Comparison of ENCODE assay signal across 15 mouse cellular contexts in the genomic region with DNA sequence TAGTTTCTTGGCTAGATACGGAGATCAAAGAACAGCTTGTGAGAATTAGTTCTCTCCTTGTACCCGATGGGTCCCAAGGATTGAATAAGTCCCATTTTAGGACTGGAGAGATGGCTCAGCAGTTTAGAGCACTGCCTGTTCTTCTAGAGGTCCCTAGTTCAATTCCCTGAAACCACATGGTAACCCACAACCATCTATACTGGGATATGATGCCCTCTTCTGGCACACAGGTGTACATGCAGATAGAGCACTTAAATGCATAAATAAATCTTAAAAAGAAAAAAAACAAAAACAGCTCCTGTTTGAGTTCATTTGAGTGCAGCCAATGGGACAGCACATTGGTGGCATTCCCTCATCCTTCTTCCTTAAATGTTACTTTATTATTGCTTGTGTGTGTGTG. TPM values are rescaled to one million over a fixed set of nuclear protein-coding genes. Genes with fewer than 3 reads are reported as not detected.
DNase-seq lines count a peak whose midpoint lies in the region; ATAC-seq and TF ChIP-seq lines count a peak whose summit lies in the region.
"Had no signal": no experiment of that assay in that cellular context is flagged by ENCODE, and none has a peak within 500 bp of the region (broad histone marks: within the 10 kb centered on the region; RNA-seq: fewer than 3 reads in every experiment).

No protein-coding gene starts in this region.

- H3K27me3 ChIP-seq in forebrain, embryonic 14.5 days (replicated peaks; ENCODE audit: control insufficient read depth, insufficient read depth, low read length) = no peaks in the 10 kb centered on the region
- H3K27me3 ChIP-seq in forebrain, embryonic 16.5 days (replicated peaks; ENCODE audit: control insufficient read depth, insufficient read depth, low read length) = no peaks in the 10 kb centered on the region
- H3K27me3 ChIP-seq in liver, postnatal 0 days (ENCODE audit: insufficient read depth, low read length) = no peaks in the 10 kb centered on the region
- no peaks in the 10 kb centered on the region for H3K27me3 ChIP-seq in liver, embryonic 11.5 days (replicated peaks; ENCODE audit: control insufficient read depth, insufficient read depth, low read length)
- no peaks in the 10 kb centered on the region for H3K27me3 ChIP-seq in MEL (ENCODE audit: control insufficient read depth in 1 of 2, insufficient read depth in 2 of 2, low read length in 2 of 2)
- H3K27me3 ChIP-seq in midbrain, embryonic 13.5 days = no peaks in the 10 kb centered on the region
- H3K27me3 ChIP-seq: hindbrain, embryonic 13.5 days had no signal

- H3K36me3 ChIP-seq in forebrain, embryonic 14.5 days (ENCODE audit: control insufficient read depth, insufficient read depth, low read length) = peaks cover 80% of the 10 kb centered on the region
- H3K36me3 ChIP-seq in forebrain, embryonic 16.5 days (ENCODE audit: control insufficient read depth, insufficient read depth) = peaks cover 39% of the 10 kb centered on the region
- peaks cover 72% of the 10 kb centered on the region for H3K36me3 ChIP-seq in liver, postnatal 0 days (replicated peaks; ENCODE audit: insufficient read depth, low read length)
- peaks cover 60% of the 10 kb centered on the region for H3K36me3 ChIP-seq in liver, embryonic 11.5 days (ENCODE audit: control insufficient read depth, insufficient read depth, low read length)
- peaks cover 0 to 78% of the 10 kb centered on the region in 2 experiments; a peak in 2 of 4 replicates for H3K36me3 ChIP-seq in MEL (ENCODE audit: control insufficient read depth in 1 of 2, insufficient read depth in 2 of 2, low read length in 2 of 2)
- peaks cover 72% of the 10 kb centered on the region for H3K36me3 ChIP-seq in midbrain, embryonic 13.5 days

- H3K4me2 ChIP-seq in forebrain, embryonic 14.5 days (ENCODE audit: low read length) = no peak overlapping the region
- H3K4me2 ChIP-seq in forebrain, embryonic 16.5 days (ENCODE audit: low read length) = no peak overlapping the region
- no peak overlapping the region for H3K4me2 ChIP-seq in liver, postnatal 0 days (ENCODE audit: low read depth, low read length)
- no peak overlapping the region for H3K4me2 ChIP-seq in liver, embryonic 11.5 days
- no peak overlapping the region for H3K4me2 ChIP-seq in midbrain, embryonic 13.5 days (replicated peaks)
- H3K4me2 ChIP-seq: heart, embryonic 11.5 days; hindbrain, embryonic 13.5 days had no signal

- TF ChIP-seq POLR2A in MEL (IDR thresholded peaks at IDR 0.05; ENCODE audit: control insufficient read depth in 1 of 2, insufficient read depth in 1 of 2, low read depth in 1 of 2, low read length in 2 of 2, poor library complexity in 1 of 2) = no peak

- H3K9ac ChIP-seq in forebrain, embryonic 14.5 days (ENCODE audit: low read length) = no peak overlapping the region
- H3K9ac ChIP-seq in forebrain, embryonic 16.5 days (replicated peaks; ENCODE audit: low read depth, low read length) = no peak overlapping the region
- no peak overlapping the region for H3K9ac ChIP-seq in liver, postnatal 0 days (replicated peaks)
- H3K9ac ChIP-seq in liver, embryonic 11.5 days (ENCODE audit: low read depth, low read length) = no peak overlapping the region
- H3K9ac ChIP-seq in MEL (ENCODE audit: control insufficient read depth, low read depth, low read length, poor library complexity, severe bottlenecking) = no peak overlapping the region
- H3K9ac ChIP-seq in midbrain, embryonic 13.5 days (replicated peaks) = no peak overlapping the region
- H3K9ac ChIP-seq: hindbrain, embryonic 13.5 days had no signal

- H3K79me2 ChIP-seq in MEL (ENCODE audit: control insufficient read depth, insufficient read depth, low read length, poor library complexity) = no peaks in the 10 kb centered on the region

- DNase-seq in forebrain, embryonic 14.5 days (ENCODE audit: low spot score) = peak; percentile 15
- DNase-seq in liver, postnatal 0 days = no peak
- DNase-seq in liver, embryonic 11.5 days (ENCODE audit: low spot score) = no peak
- peak; percentile 73 for DNase-seq in MEL (ENCODE audit: low read depth, low spot score)
- no peak for DNase-seq in left cerebral cortex, postnatal 14 days (ENCODE audit: low spot score in 2 of 2)
- DNase-seq: adrenal gland, adult 8-10 months; cerebellum, adult 8-10 months; kidney, postnatal 14 days; lung, postnatal 14 days had no signal

- WGBS in forebrain, embryonic 14.5 days = 93% methylated on average over 2 of the region's 2 CpGs
- 89% methylated on average over 2 of the region's 2 CpGs for WGBS in forebrain, embryonic 16.5 days
- WGBS in liver, postnatal 0 days (ENCODE audit: insufficient replicate concordance) = 97% methylated on average over 2 of the region's 2 CpGs
- 96% methylated on average over 2 of the region's 2 CpGs for WGBS in liver, embryonic 11.5 days
- 92% methylated on average over 2 of the region's 2 CpGs for WGBS in midbrain, embryonic 13.5 days

- no peak overlapping the region for H3K27ac ChIP-seq in forebrain, embryonic 14.5 days (ENCODE audit: low read depth, low read length)
- no peak overlapping the region for H3K27ac ChIP-seq in forebrain, embryonic 16.5 days (ENCODE audit: low read length)
- no peak overlapping the region for H3K27ac ChIP-seq in liver, postnatal 0 days (ENCODE audit: low read depth)
- no peak overlapping the region for H3K27ac ChIP-seq in liver, embryonic 11.5 days (ENCODE audit: low read depth, low read length)
- H3K27ac ChIP-seq in MEL (ENCODE audit: control insufficient read depth, low read depth, low read length) = no peak overlapping the region
- H3K27ac ChIP-seq in midbrain, embryonic 13.5 days = no peak overlapping the region
- H3K27ac ChIP-seq: hindbrain, embryonic 13.5 days had no signal

- intact Hi-C loops in left cerebral cortex, postnatal 14 days (cut with DNase I) = loop anchor here (5.0 kb wide), 1 partner anchor 36 kb away; a partner anchor contains a TSS

- peak; percentile 18 for TF ChIP-seq RAD21 in MEL (IDR thresholded peaks at IDR 0.05; ENCODE audit: low read depth, low read length)

- TF ChIP-seq EP300 in liver, postnatal 0 days (IDR thresholded peaks at IDR 0.05; ENCODE audit: low read depth) = no peak
- TF ChIP-seq EP300 in MEL (IDR thresholded peaks at IDR 0.05; ENCODE audit: low read depth in 1 of 2, low read length in 2 of 2) = no peak

- peak; percentile 65 for TF ChIP-seq CTCF in liver, postnatal 0 days (IDR thresholded peaks at IDR 0.05; ENCODE audit: low read depth)
- TF ChIP-seq CTCF in MEL (IDR thresholded peaks at IDR 0.05 in 2 of 3, conservative IDR thresholded peaks at IDR 0.05 in 1 of 3; ENCODE audit: control insufficient read depth in 1 of 3, insufficient read depth in 1 of 3, low read depth in 2 of 3, low read length in 3 of 3, poor library complexity in 1 of 3, severe bottlenecking in 1 of 3) = peak; percentile 2 to 57 (median 47); a peak in 4 of 6 replicates

- no peaks in the 10 kb centered on the region for H3K4me1 ChIP-seq in forebrain, embryonic 14.5 days (ENCODE audit: control insufficient read depth, insufficient read depth, low read length)
- no peaks in the 10 kb centered on the region for H3K4me1 ChIP-seq in forebrain, embryonic 16.5 days (replicated peaks; ENCODE audit: control insufficient read depth, insufficient read depth, low read length)
- no peaks in the 10 kb centered on the region for H3K4me1 ChIP-seq in liver, postnatal 0 days (ENCODE audit: insufficient read depth)
- no peaks in the 10 kb centered on the region for H3K4me1 ChIP-seq in liver, embryonic 11.5 days (replicated peaks; ENCODE audit: control insufficient read depth, insufficient read depth, low read length)
- no peaks in the 10 kb centered on the region for H3K4me1 ChIP-seq in MEL (ENCODE audit: control insufficient read depth in 1 of 2, insufficient read depth in 2 of 2, low read length in 2 of 2)
- H3K4me1 ChIP-seq in midbrain, embryonic 13.5 days (replicated peaks) = no peaks in the 10 kb centered on the region
- H3K4me1 ChIP-seq: hindbrain, embryonic 13.5 days had no signal

- H3K9me3 ChIP-seq in forebrain, embryonic 14.5 days (replicated peaks; ENCODE audit: control insufficient read depth, low read length) = no peaks in the 10 kb centered on the region
- H3K9me3 ChIP-seq in forebrain, embryonic 16.5 days (ENCODE audit: control insufficient read depth, low read length) = no peaks in the 10 kb centered on the region
- H3K9me3 ChIP-seq in liver, postnatal 0 days (ENCODE audit: low read length) = no peaks in the 10 kb centered on the region
- H3K9me3 ChIP-seq in liver, embryonic 11.5 days (ENCODE audit: control insufficient read depth, low read length) = no peaks in the 10 kb centered on the region
- no peaks in the 10 kb centered on the region for H3K9me3 ChIP-seq in MEL (replicated peaks; ENCODE audit: insufficient read depth, low read length)
- H3K9me3 ChIP-seq in midbrain, embryonic 13.5 days = no peaks in the 10 kb centered on the region
- H3K9me3 ChIP-seq: hindbrain, embryonic 13.5 days had no signal

- no peak for ATAC-seq in forebrain, embryonic 14.5 days
- ATAC-seq in forebrain, embryonic 16.5 days = no peak
- no peak for ATAC-seq in liver, postnatal 0 days
- ATAC-seq in liver, embryonic 11.5 days (replicated peaks; ENCODE audit: low FRiP score) = no peak
- ATAC-seq in common myeloid progenitor, adult 5-6 weeks (replicated peaks; ENCODE audit: low read depth, poor library complexity, severe bottlenecking) = 0 out of 2 replicates have a peak, but pooled peaks have one; percentile 42
- no peak for ATAC-seq in midbrain, embryonic 13.5 days

- H3K4me3 ChIP-seq in forebrain, embryonic 14.5 days (ENCODE audit: low read depth, low read length) = no peak overlapping the region
- H3K4me3 ChIP-seq in forebrain, embryonic 16.5 days (replicated peaks; ENCODE audit: low read length) = no peak overlapping the region
- no peak overlapping the region for H3K4me3 ChIP-seq in liver, postnatal 0 days (ENCODE audit: low read depth, low read length)
- H3K4me3 ChIP-seq in liver, embryonic 11.5 days (ENCODE audit: low read depth, low read length) = no peak overlapping the region
- H3K4me3 ChIP-seq in MEL (ENCODE audit: control insufficient read depth in 1 of 2, insufficient read depth in 1 of 2, low read depth in 2 of 2, low read length in 2 of 2) = no peak overlapping the region
- no peak overlapping the region for H3K4me3 ChIP-seq in midbrain, embryonic 13.5 days (replicated peaks)
- H3K4me3 ChIP-seq: hindbrain, embryonic 13.5 days had no signal

RNA-seq across cellular contexts. Expression of a gene that starts 37.8 kb away (rescaled TPM):
- polyA plus RNA-seq in forebrain, embryonic 14.5 days (2014; fragmentation: Nextera tagmentation; extraction: Ambion mirVana) = 61.8 and 70.9 TPM in 2 replicates
- 70.4 and 79.2 TPM in 2 replicates for polyA plus RNA-seq in forebrain, embryonic 16.5 days (2015; fragmentation: Nextera tagmentation; extraction: Ambion mirVana)
- polyA plus RNA-seq in liver, postnatal 0 days (2015; fragmentation: Nextera tagmentation; extraction: Ambion mirVana) = 19.4 and 19.7 TPM in 2 replicates
- polyA plus RNA-seq in liver, embryonic 11.5 days (2014; fragmentation: Nextera tagmentation; extraction: Ambion mirVana) = 80.6 and 82.5 TPM in 2 replicates
- total RNA-seq in MEL (2012; rRNA removed) = 100 and 109 TPM in 2 replicates
- 100 to 1,000 TPM; 118 to 129 TPM for polyA plus RNA-seq in MEL (2012; ENCODE audit: insufficient read depth in 1 of 2, insufficient read length in 2 of 2, low read depth in 1 of 2, low replicate concordance in 2 of 2, missing spikeins in 1 of 2)
- total RNA-seq in common myeloid progenitor, adult 5-6 weeks (2017) = 188 and 212 TPM in 2 replicates
- 10 to 100 TPM; 31.6 to 33.7 TPM for total RNA-seq in left cerebral cortex, postnatal 14 days (2021)
- polyA plus RNA-seq in midbrain, embryonic 13.5 days (2015; fragmentation: Nextera tagmentation; extraction: Ambion mirVana) = 76.0 and 80.0 TPM in 2 replicates

RNA-seq across cellular contexts. Expression of a gene that starts 39.1 kb away (rescaled TPM):
- 4.4 and 4.7 TPM in 2 replicates for polyA plus RNA-seq in forebrain, embryonic 14.5 days (2014; fragmentation: Nextera tagmentation; extraction: Ambion mirVana)
- 3.9 and 6.2 TPM in 2 replicates for polyA plus RNA-seq in forebrain, embryonic 16.5 days (2015; fragmentation: Nextera tagmentation; extraction: Ambion mirVana)
- 0.16 and 0.17 TPM in 2 replicates for polyA plus RNA-seq in liver, postnatal 0 days (2015; fragmentation: Nextera tagmentation; extraction: Ambion mirVana)
- polyA plus RNA-seq in liver, embryonic 11.5 days (2014; fragmentation: Nextera tagmentation; extraction: Ambion mirVana) = 0.35 and 0.37 TPM in 2 replicates
- 37.3 and 40.5 TPM in 2 replicates for total RNA-seq in MEL (2012; rRNA removed)
- 10 to 100 TPM in 1 of 2 experiments, not detected in 1; 58.6 TPM for polyA plus RNA-seq in MEL (2012; ENCODE audit: insufficient read depth in 1 of 2, insufficient read length in 2 of 2, low read depth in 1 of 2, low replicate concordance in 2 of 2, missing spikeins in 1 of 2)
- 0.69 TPM in 1 of 2 replicates, not detected in the other for total RNA-seq in common myeloid progenitor, adult 5-6 weeks (2017)
- total RNA-seq in left cerebral cortex, postnatal 14 days (2021) = 1 to 10 TPM; 2.9 to 3.8 TPM
- polyA plus RNA-seq in midbrain, embryonic 13.5 days (2015; fragmentation: Nextera tagmentation; extraction: Ambion mirVana) = 0.84 and 1.4 TPM in 2 replicates
- total RNA-seq: monocyte, adult 5-6 weeks had no signal

RNA-seq across cellular contexts. Expression of a gene that starts 49.2 kb away (rescaled TPM):
- polyA plus RNA-seq in forebrain, embryonic 14.5 days (2014; fragmentation: Nextera tagmentation; extraction: Ambion mirVana) = 276 and 308 TPM in 2 replicates
- 266 and 275 TPM in 2 replicates for polyA plus RNA-seq in forebrain, embryonic 16.5 days (2015; fragmentation: Nextera tagmentation; extraction: Ambion mirVana)
- polyA plus RNA-seq in liver, postnatal 0 days (2015; fragmentation: Nextera tagmentation; extraction: Ambion mirVana) = 86.8 and 101 TPM in 2 replicates
- polyA plus RNA-seq in liver, embryonic 11.5 days (2014; fragmentation: Nextera tagmentation; extraction: Ambion mirVana) = 400 and 410 TPM in 2 replicates
- total RNA-seq in MEL (2012; rRNA removed) = 35.8 and 53.1 TPM in 2 replicates
- 100 to 1,000 TPM in 1 of 2 experiments, not detected in 1; 398 TPM for polyA plus RNA-seq in MEL (2012; ENCODE audit: insufficient read depth in 1 of 2, insufficient read length in 2 of 2, low read depth in 1 of 2, low replicate concordance in 2 of 2, missing spikeins in 1 of 2)
- 193 and 221 TPM in 2 replicates for total RNA-seq in common myeloid progenitor, adult 5-6 weeks (2017)
- total RNA-seq in left cerebral cortex, postnatal 14 days (2021) = 10 to 100 TPM; 49.2 to 59.9 TPM
- 316 and 335 TPM in 2 replicates for polyA plus RNA-seq in midbrain, embryonic 13.5 days (2015; fragmentation: Nextera tagmentation; extraction: Ambion mirVana)
- total RNA-seq: monocyte, adult 5-6 weeks had no signal

Comparison
In these comparisons a context has a peak if more than half of its experiments do, and no peak if none do; other contexts are left out.
1. DNase-seq: peak in forebrain, embryonic 14.5 days (single experiment) and MEL (single experiment); none in liver, postnatal 0 days (single experiment), liver, embryonic 11.5 days (single experiment) and left cerebral cortex, postnatal 14 days (0 of 2).